Mouse (Mus musculus): ENCODE measurements around the gene Kif13a.

The Kif13a gene

GRCm38 (mm10) chr13:46883381-46883780, 46.3 kb downstream of the Kif13a start:
- no peak for DNase-seq (ENCODE audit: low spot score)

GRCm38 (mm10) chr13:46880736-46881135, 48.9 kb downstream of the Kif13a start:
- DNase-seq (ENCODE audit: low spot score): no peak

- DNase-seq (ENCODE audit: low spot score): no peak
Observed at GRCm38 (mm10) chr13:46880243-46880642, 49.4 kb downstream of the Kif13a start.

GRCm38 (mm10) chr13:46877049-46877448, 52.6 kb downstream of the Kif13a start:
- no peak for DNase-seq (ENCODE audit: low spot score)

GRCm38 (mm10) chr13:46875377-46875776, 54.3 kb downstream of the Kif13a start:
- no peak for DNase-seq (ENCODE audit: low spot score)

GRCm38 (mm10) chr13:46872732-46873131, 56.9 kb downstream of the Kif13a start:
- DNase-seq (ENCODE audit: low spot score): no peak

GRCm38 (mm10) chr13:46872194-46872593, 57.5 kb downstream of the Kif13a start:
- no peak for DNase-seq (ENCODE audit: low spot score)

GRCm38 (mm10) chr13:46869464-46869863, 60.2 kb downstream of the Kif13a start:
- DNase-seq (ENCODE audit: low spot score): no peak

GRCm38 (mm10) chr13:46863169-46863748, 66.4 kb downstream of the Kif13a start:
- DNase-seq (ENCODE audit: low spot score): no peak

- no peak for DNase-seq (ENCODE audit: low spot score)
Observed at GRCm38 (mm10) chr13:46859876-46860275, 69.8 kb downstream of the Kif13a start.

- no peak for DNase-seq (ENCODE audit: low spot score)
Observed at GRCm38 (mm10) chr13:46859173-46859572, 70.5 kb downstream of the Kif13a start.

- DNase-seq (ENCODE audit: low spot score): no peak
Observed at GRCm38 (mm10) chr13:46858835-46859152, 70.9 kb downstream of the Kif13a start.

GRCm38 (mm10) chr13:46858143-46858834, 71.4 kb downstream of the Kif13a start:
- no peak for DNase-seq (ENCODE audit: low spot score)

- no peak for DNase-seq (ENCODE audit: low spot score)
Observed at GRCm38 (mm10) chr13:46854456-46854855, 75.2 kb downstream of the Kif13a start.

- no peak for DNase-seq (ENCODE audit: low spot score)
Observed at GRCm38 (mm10) chr13:46852470-46852869, 77.2 kb downstream of the Kif13a start.

GRCm38 (mm10) chr13:46845456-46845855, 84.2 kb downstream of the Kif13a start:
- no peak for DNase-seq (ENCODE audit: low spot score)

- no peak for DNase-seq (ENCODE audit: low spot score)
Observed at GRCm38 (mm10) chr13:46844561-46845235, 85.0 kb downstream of the Kif13a start.

GRCm38 (mm10) chr13:46843646-46844045, 86.0 kb downstream of the Kif13a start:
- DNase-seq (ENCODE audit: low spot score): no peak

- no peak for DNase-seq (ENCODE audit: low spot score)
Observed at GRCm38 (mm10) chr13:46842185-46842584, 87.5 kb downstream of the Kif13a start.

GRCm38 (mm10) chr13:46841668-46842067, 88.0 kb downstream of the Kif13a start:
- DNase-seq (ENCODE audit: low spot score): no peak

GRCm38 (mm10) chr13:46840676-46841075, 89.0 kb downstream of the Kif13a start:
- no peak for DNase-seq (ENCODE audit: low spot score)

GRCm38 (mm10) chr13:46839236-46839635, 90.4 kb downstream of the Kif13a start:
- DNase-seq (ENCODE audit: low spot score): no peak

- DNase-seq (ENCODE audit: low spot score): no peak
Observed at GRCm38 (mm10) chr13:46838551-46838950, 91.1 kb downstream of the Kif13a start.

All from spleen, adult 12 weeks (tissue).